Mouse (Mus musculus): ENCODE results near the gene Klhl3.

DNA sequence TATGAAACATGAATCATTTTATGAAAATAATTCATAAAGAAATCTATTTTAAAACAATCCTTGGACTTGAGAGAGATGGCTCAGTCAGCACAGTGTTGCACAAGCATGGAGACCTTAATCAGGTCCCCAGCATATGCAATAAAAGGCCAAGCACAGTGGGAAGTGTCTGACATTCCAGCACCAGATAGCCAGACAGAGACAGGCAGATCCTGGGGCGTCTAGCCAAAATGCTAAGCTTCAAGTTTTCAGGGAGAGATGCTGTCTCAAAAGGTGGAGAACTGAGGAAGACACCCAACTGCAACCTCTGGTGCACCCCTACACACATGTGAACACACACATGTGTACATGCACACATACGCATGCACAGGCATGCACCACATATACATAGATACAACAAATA lies 153.1 kb downstream of the Klhl3 start:
- TF ChIP-seq CTCF (IDR thresholded peaks at IDR 0.05; ENCODE audit: low read depth) = no peak
- no peak for TF ChIP-seq EP300 (optimal IDR thresholded peaks at IDR 0.05)
